Mouse (Mus musculus) lung, embryonic 14.5 days (tissue): ENCODE measurements at regions not wholly inside any gene's neighbourhood (a gene's known extent, or its start where the extent isn't known, plus 50 kb on each side); places are given as distances from the start of the nearest gene placed in this dataset.

Source experiments
- ATAC-seq: fragments of 200-750 bp; cut with Nextera tagmentation; 2 replicates; pipeline ENCODE4 v1.8.0; 2017; ENCODE audit warnings: mild to moderate bottlenecking, moderate TSS enrichment, moderate library complexity; ENCODE audit not compliant: insufficient read depth
- DNase-seq: peaks from one replicate; pipeline ENCODE4 v3.0.0-alpha.2; 2015
- H3K27ac ChIP-seq: fragments of 300-500 bp; sonication (generic); 2 replicates; pipeline ENCODE4 v1.5.1; 2014; ENCODE audit warnings: low read depth, mild to moderate bottlenecking, moderate library complexity
- H3K27me3 ChIP-seq: fragments of 300-500 bp; sonication (generic); 2 replicates; pipeline ENCODE4 v1.6.1; 2014; ENCODE audit warnings: low read length, control low read depth; ENCODE audit not compliant: insufficient read depth
- H3K36me3 ChIP-seq: fragments of 300-500 bp; sonication (generic); 2 replicates; pipeline ENCODE4 v1.6.1; 2014; ENCODE audit warnings: control low read depth; ENCODE audit not compliant: insufficient read depth
- H3K4me1 ChIP-seq: fragments of 300-500 bp; sonication (generic); 2 replicates; pipeline ENCODE4 v1.6.1; 2014; ENCODE audit warnings: antibody characterized with exemption, control low read depth; ENCODE audit not compliant: insufficient read depth
- H3K4me2 ChIP-seq: fragments of 300-500 bp; sonication (generic); 2 replicates; pipeline ENCODE4 v1.6.1; 2014; ENCODE audit warnings: mild to moderate bottlenecking
- H3K4me3 ChIP-seq: fragments of 300-500 bp; sonication (generic); 2 replicates; pipeline ENCODE4 v1.5.1; 2014; ENCODE audit warnings: low read depth, low read length
- H3K9ac ChIP-seq: fragments of 300-500 bp; sonication (generic); 2 replicates; pipeline ENCODE4 v1.6.1; 2014
- H3K9me3 ChIP-seq: fragments of 300-500 bp; sonication (generic); 2 replicates; pipeline ENCODE4 v1.6.1; 2016; ENCODE audit warnings: low read depth, low read length, control low read depth
- CTCF ChIP-seq: IDR thresholded peaks from 2 replicates; pipeline ENCODE4 v1.5.1; 2016; ENCODE audit warnings: antibody characterized with exemption, low read depth
- WGBS: fragments of 180-500 bp; shearing (Covaris S2); extraction: QIAGEN DNeasy Blood & Tissue Kit; methylation state at CpG from one replicate; pipeline ENCODE4 v1.1.7; 2014; 5-methylcytosine and 5-hydroxymethylcytosine counted together

GRCm38 (mm10) chr8:91909637-91910383 lies 107.9 kb upstream of the Irx3 start:
- no peak overlapping the region for H3K4me2 ChIP-seq
- WGBS: 27% methylated on average over 14 of the region's 14 CpGs
- H3K4me3 ChIP-seq: no peak overlapping the region
- ATAC-seq: no peak
- no peak for TF ChIP-seq CTCF
- no peak overlapping the region for H3K27ac ChIP-seq
- no peaks in the 10 kb centered on the region for H3K9me3 ChIP-seq
- H3K9ac ChIP-seq: no peak overlapping the region
- no peaks in the 10 kb centered on the region for H3K27me3 ChIP-seq
- peaks cover 6% of the 10 kb centered on the region; the same call in 1 of the 2 replicates for H3K4me1 ChIP-seq
- H3K36me3 ChIP-seq: no peaks in the 10 kb centered on the region
- peak; percentile 47 for DNase-seq

DNA sequence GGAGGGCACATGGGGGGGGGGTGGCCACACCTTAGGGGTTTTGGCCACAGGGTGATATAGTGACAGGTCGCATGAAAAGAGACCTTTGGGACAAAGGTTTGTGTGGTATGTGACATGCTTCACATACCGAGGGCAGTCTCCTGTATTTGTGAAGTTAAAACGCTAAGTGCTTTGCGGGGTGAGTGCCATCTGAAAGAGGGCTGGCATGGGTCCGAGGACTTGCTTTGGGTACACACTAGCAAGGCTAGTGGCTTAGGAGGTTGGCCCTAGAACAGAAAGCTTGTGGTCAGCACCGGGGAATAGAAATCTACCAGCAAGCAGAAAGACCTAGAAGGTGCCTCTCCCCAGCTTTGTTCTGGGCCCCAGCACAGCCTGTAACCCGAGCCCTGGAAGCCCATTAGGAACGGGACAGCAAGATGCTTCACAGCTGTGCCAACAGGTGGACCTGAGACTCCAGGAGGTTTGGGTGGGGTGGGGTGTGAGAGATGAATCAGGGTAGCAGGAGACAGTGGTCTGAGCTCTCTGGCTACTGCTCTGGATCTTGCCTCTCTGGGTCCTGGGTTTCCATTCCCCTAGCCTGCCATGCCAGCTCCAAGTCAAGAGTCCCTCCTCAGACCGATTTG lies 107.0 kb upstream of the Irx3 start:
- ATAC-seq (no peak), DNase-seq (no peak)
- peaks cover 6% of the 10 kb centered on the region; the same call in 1 of the 2 replicates for H3K4me1 ChIP-seq
- H3K36me3 ChIP-seq: no peaks in the 10 kb centered on the region
- no peak overlapping the region for H3K27ac ChIP-seq
- H3K4me3 ChIP-seq: no peak overlapping the region
- H3K9me3 ChIP-seq: no peaks in the 10 kb centered on the region
- 37% methylated on average over 9 of the region's 9 CpGs for WGBS
- H3K27me3 ChIP-seq: no peaks in the 10 kb centered on the region
- no peak for TF ChIP-seq CTCF
- H3K9ac ChIP-seq: no peak overlapping the region
- H3K4me2 ChIP-seq: no peak overlapping the region

- TF ChIP-seq CTCF: no peak
- no peak overlapping the region for H3K4me2 ChIP-seq
- WGBS: 67% methylated on average over 8 of the region's 8 CpGs
Observed at GRCm38 (mm10) chr8:91907178-91907577, 105.3 kb upstream of the Irx3 start.

DNA sequence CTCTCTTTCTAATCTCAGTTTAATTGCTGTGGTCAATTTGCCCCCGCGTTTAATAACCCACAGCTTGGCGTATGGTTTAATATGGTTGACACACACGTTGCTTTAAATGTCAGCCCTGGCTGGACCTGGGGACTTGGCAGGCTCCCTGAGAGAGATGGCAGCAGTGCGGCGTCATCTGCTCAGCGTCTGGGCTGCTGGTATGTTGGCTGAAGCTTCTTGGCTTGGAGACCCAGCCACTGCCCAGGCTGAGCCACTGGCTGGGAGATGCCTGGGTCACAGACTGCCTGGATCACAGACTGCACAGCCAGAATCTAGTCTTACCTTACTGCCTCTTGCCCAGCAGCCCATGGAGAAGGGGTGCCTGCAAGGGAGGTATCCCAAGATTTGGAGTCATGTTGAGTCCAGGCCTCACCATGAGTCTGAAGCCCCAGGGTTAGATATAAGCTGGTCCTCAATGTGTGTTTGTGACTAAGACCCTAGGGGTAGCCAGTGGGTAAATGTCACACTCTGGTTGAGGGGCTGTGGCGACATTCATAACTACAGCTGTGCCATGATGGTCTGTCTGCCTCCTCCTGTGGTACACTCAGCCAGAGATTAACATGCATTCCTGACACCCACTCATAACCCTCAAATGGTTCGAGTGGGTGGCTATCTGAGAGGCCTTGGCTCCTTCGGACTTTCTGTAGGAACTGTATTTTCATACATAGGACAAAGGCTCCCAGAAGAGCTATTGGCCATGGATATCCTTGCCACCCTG lies 99.8 kb upstream of the Irx3 start:
- Histone ChIP-seq H3K4me2 (no peak overlapping the region), H3K27me3 (no peaks in the 10 kb centered on the region), H3K9ac (no peak overlapping the region), H3K9me3 (no peaks in the 10 kb centered on the region), H3K4me1 (no peaks in the 10 kb centered on the region), H3K27ac (no peak overlapping the region), H3K36me3 (no peaks in the 10 kb centered on the region), H3K4me3 (no peak overlapping the region)
- DNase-seq (no peak), ATAC-seq (no peak)
- no peak for TF ChIP-seq CTCF
- WGBS: 64% methylated on average over 10 of the region's 10 CpGs

More at GRCm38 (mm10) chr8:91907178-91907577, 105.3 kb upstream of the Irx3 start:
- no peak overlapping the region for H3K4me3 ChIP-seq
- peak; percentile 58 for DNase-seq
- H3K4me1 ChIP-seq: peaks cover 6% of the 10 kb centered on the region; the same call in 1 of the 2 replicates
- no peaks in the 10 kb centered on the region for H3K27me3 ChIP-seq
- peak; percentile 52; the same call in 1 of the 2 replicates for ATAC-seq
- H3K27ac ChIP-seq: no peak overlapping the region
- H3K9me3 ChIP-seq: no peaks in the 10 kb centered on the region
- H3K36me3 ChIP-seq: no peaks in the 10 kb centered on the region
- H3K9ac ChIP-seq: no peak overlapping the region

GRCm38 (mm10) chr8:91899747-91900146 lies 97.9 kb upstream of the Irx3 start:
- DNase-seq (peak; percentile 71), ATAC-seq (no peak)
- no peaks in the 10 kb centered on the region for H3K9me3 ChIP-seq
- no peak for TF ChIP-seq CTCF
- H3K27ac ChIP-seq: no peak overlapping the region
- 59% methylated on average over 7 of the region's 7 CpGs for WGBS
- no peak overlapping the region for H3K9ac ChIP-seq
- H3K36me3 ChIP-seq: no peaks in the 10 kb centered on the region
- no peaks in the 10 kb centered on the region for H3K4me1 ChIP-seq
- no peak overlapping the region for H3K4me3 ChIP-seq
- H3K27me3 ChIP-seq: no peaks in the 10 kb centered on the region
- H3K4me2 ChIP-seq: no peak overlapping the region

DNA sequence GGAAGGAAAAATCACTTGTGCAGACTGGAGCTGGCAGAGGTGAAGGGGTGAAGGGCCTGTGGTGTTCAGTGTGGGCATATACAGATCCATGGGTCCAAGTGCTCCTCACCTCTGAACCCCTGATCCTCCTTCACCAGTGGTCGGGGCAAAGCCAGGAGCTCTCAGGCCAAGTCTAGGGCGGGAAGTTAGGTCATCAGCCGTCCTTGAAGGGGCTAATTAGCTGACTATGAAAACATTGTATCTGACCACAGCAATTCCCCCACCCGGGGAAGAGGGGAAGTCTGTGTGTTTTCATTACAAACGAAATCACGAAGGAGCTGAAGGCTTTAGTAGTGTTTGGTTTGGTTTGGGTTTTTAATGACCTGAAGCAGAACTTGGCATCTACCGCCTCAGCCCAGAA lies 95.5 kb upstream of the Irx3 start:
- ATAC-seq: no peak
- H3K9me3 ChIP-seq: no peaks in the 10 kb centered on the region
- H3K27me3 ChIP-seq: no peaks in the 10 kb centered on the region
- no peak for TF ChIP-seq CTCF
- no peak overlapping the region for H3K27ac ChIP-seq
- H3K4me3 ChIP-seq: no peak overlapping the region
- no peak overlapping the region for H3K9ac ChIP-seq
- no peaks in the 10 kb centered on the region for H3K36me3 ChIP-seq
- no peak overlapping the region for H3K4me2 ChIP-seq
- no peak for DNase-seq
- H3K4me1 ChIP-seq: no peaks in the 10 kb centered on the region
- 32% methylated on average over 7 of the region's 7 CpGs for WGBS

GRCm38 (mm10) chr8:91895987-91896386 lies 94.1 kb upstream of the Irx3 start:
- Histone ChIP-seq H3K9ac (no peak overlapping the region), H3K36me3 (no peaks in the 10 kb centered on the region), H3K9me3 (no peaks in the 10 kb centered on the region), H3K4me2 (no peak overlapping the region), H3K27me3 (no peaks in the 10 kb centered on the region), H3K27ac (no peak overlapping the region), H3K4me3 (no peak overlapping the region), H3K4me1 (no peaks in the 10 kb centered on the region)
- WGBS: 77% methylated on average over 6 of the region's 6 CpGs
- ATAC-seq (no peak), DNase-seq (no peak)
- no peak for TF ChIP-seq CTCF
